Mouse (Mus musculus) heart, postnatal 10 days (tissue): Measurements from ENCODE around the gene Efna2. TPM values are rescaled to one million over a fixed set of nuclear protein-coding genes. Genes with fewer than 3 reads are reported as not detected.

ENCODE experiments used
- DNase-seq, 2 experiments: peaks; one replicate each; pipeline ENCODE4 v3.0.0; 2021
- intact Hi-C: fragments of 180-260 bp; cut with DNase I; formaldehyde crosslinking; loops from one replicate; pipeline ENCODE4 v1.15.1; 2025
- total RNA-seq, 2 experiments: library from RNA; stranded (reverse); gene quantifications; 2 replicates each; pipeline ENCODE4 v1.2.3; 2021

Efna2 gene
- 1 to 10 TPM; 1.4 to 1.7 TPM for total RNA-seq

- intact Hi-C loops, result loop anchor here (5.0 to 10.0 kb wide), 2 partner anchors 165 to 193 kb away; partner anchors contain the start of gene Adamtsl5
- DNase-seq, result peak; percentile 41 to 50
Measured at GRCm38 (mm10) chr10:80179068-80180051, at the start of gene Efna2. Gene Efna2, plus strand, starts transcription at chr10:80179482.

DNA sequence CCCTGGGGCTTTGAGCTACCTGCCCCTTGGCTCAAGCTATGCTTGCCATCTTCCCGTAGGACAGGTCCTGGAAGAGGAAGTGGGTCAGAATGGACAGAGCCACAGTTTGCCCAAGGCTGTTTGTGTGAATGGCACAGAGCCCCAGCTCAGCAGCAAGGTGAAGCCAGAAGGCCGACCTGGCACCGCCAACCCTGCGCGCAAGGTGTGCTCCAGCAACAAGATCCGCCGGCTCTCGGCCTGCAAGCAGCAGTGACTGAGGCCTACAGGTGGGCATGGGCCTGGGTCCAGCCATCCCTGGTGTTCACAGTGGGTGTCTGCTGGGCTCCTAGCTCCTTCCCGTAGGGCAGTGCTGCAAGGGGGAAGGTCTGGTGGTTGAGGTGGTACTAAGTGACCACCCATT lies 49.4 kb upstream of the Efna2 start:
- DNase-seq, result no peak
- intact Hi-C loops, result no loop called here

GRCm38 (mm10) chr10:80130403-80131031 lies 48.8 kb upstream of the Efna2 start:
- DNase-seq, result no peak
- intact Hi-C loops, result no loop called here

DNA sequence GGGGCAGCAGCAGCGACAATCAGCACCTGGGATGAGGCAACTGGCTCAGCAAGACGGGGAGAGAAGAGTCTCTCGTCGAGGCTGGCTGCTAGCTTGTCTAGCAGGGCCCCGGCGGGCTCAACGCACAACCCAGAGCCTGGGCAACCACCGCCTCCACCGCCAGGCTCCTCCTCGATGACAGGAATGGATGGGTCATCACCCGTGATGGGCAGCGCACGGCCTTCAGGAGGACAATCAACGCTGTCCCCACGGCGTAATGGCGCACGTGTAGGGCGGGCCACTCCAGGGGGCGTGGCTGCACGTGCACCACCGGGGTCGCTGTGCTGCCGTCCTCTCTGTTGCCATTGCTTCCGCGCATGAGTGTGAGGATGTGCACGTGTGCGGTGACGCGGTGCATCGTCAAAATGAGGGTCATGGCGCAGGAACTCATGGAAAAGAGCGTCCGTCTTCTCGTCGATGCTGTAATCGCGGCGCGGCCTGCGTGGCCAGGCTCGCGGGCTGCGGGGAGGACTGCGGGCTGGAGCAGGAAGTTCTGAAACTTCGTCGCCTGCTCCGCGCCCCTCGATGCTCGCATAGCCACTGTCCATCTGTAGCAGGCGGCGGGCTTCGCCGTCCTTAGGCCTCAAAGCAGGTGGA lies 47.8 kb upstream of the Efna2 start:
- peak in 1 of 2 experiments; percentile 16 for DNase-seq
- intact Hi-C loops, result no loop called here

GRCm38 (mm10) chr10:80131952-80132350 lies 47.3 kb upstream of the Efna2 start:
- DNase-seq, result no peak
- intact Hi-C loops, result no loop called here

DNA sequence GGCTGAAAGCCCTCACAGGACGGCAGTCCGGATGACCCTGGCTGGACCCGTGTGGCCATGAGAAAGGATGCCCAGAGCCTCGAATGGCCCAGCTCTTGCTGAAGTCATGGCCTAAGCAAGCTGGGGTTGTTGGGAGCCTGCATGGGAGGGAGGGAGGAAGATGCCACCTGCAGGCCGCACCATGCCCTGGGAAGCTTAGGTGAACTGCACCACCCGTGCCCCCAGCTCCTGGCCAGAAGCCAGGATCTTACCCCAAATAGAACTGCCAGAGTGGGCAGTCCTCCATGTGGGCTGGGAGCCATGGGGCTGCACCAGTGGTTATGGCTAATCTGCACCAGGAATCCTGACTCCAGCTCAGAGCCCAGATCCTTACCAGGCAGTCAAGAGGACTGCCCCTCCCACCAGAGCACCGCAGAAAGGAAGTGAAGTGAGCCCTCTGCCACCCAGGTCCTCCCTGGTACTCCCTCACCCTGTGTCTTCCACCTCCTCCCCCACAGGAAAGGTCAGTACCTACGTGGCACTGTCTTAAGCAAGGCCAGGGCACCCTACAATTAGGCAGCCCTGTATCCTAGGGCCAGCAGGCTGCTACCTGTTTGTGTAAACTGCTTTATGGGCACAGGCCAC lies 45.9 kb upstream of the Efna2 start:
- intact Hi-C loops, result no loop called here
- DNase-seq, result peak; percentile 77 to 81

GRCm38 (mm10) chr10:80134421-80134820 lies 44.9 kb upstream of the Efna2 start:
- no peak for DNase-seq
- intact Hi-C loops, result no loop called here

GRCm38 (mm10) chr10:80135161-80135560 lies 44.1 kb upstream of the Efna2 start:
- intact Hi-C loops, result no loop called here
- no peak for DNase-seq

GRCm38 (mm10) chr10:80135641-80136040 lies 43.6 kb upstream of the Efna2 start:
- intact Hi-C loops, result no loop called here

GRCm38 (mm10) chr10:80136179-80136951 lies 42.9 kb upstream of the Efna2 start:
- peak in 1 of 2 experiments; percentile 14 for DNase-seq
- intact Hi-C loops, result no loop called here

More at GRCm38 (mm10) chr10:80135641-80136040, 43.6 kb upstream of the Efna2 start:
- DNase-seq, result no peak

DNA sequence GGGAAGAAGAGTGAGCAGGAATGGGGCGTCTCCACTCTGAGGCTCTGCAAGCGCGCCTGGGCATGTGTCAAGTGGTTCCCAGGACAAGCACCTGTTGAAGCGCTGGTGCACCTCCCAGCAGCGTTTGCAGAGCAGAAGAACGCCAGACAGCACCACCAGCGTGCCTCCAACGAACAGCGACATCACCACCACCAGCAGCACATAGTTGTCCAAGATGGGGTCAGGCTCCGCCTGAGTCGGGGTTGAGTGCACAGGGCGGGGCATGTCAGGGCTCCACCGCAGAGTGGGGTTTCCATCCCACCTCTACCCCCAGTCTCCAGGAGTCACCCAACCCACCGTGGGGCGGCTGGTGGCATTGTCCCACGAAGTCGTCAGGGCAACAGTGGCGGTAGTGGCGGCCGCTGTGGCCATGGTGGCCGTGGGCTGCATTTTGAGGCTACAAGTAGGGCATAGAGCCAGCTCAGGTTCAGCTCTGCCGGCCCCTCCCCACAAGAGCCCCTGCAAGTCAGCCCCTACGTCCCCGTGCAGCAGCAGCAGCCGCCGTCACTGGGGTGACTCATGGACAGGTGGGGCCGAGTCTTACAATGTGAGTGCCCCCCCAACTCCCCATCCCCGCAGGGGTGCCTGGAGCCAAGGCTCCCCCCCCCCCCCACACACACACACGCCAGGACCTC lies 42.2 kb upstream of the Efna2 start:
- peak in 1 of 2 experiments; percentile 13 for DNase-seq
- intact Hi-C loops, result no loop called here

DNA sequence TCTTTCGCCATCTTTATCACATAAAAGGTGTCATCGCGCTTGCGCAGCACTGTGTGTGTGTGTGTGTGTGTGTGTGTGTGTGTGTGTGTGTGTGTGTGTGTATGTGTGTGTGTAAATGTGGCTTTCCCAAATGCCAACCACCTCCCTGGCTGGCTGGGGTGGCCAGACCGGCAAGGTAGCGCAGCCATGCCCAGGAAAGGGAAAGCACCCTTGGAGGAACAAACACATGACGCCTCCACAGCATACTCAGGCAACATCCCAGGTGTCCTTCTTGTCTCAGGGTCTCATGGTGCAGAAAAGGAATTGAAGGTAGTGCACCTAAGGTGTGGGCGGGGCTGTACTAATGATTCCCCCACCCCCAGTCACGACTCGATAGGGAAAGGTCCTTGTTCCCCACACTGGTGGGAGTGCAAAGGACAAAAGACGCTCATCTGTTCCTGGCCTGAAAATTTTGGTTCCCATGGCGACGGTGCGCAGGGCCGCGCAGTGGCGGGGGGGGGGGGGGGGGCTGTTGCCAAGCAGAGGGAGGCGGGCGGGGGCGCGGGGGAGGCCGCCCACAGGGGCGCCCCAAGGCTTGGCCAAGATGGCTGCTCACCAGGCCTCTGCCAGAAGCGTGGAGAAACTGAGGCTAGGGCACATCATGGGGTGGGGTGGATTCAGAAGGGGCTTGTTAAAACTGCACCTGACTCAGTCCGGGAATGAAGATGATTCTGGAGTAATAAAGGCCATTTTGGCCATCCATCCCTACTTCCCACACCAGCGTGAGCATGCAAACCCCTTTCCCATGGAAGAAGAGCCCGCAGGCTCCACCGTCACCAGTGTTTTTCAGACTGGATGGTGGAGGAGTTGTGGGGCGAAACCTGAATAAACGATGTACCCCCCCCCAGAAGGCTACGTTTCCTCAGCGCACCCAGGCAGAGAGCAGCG lies 41.4 kb upstream of the Efna2 start:
- peak in 1 of 2 experiments; percentile 25 for DNase-seq
- intact Hi-C loops, result no loop called here

DNA sequence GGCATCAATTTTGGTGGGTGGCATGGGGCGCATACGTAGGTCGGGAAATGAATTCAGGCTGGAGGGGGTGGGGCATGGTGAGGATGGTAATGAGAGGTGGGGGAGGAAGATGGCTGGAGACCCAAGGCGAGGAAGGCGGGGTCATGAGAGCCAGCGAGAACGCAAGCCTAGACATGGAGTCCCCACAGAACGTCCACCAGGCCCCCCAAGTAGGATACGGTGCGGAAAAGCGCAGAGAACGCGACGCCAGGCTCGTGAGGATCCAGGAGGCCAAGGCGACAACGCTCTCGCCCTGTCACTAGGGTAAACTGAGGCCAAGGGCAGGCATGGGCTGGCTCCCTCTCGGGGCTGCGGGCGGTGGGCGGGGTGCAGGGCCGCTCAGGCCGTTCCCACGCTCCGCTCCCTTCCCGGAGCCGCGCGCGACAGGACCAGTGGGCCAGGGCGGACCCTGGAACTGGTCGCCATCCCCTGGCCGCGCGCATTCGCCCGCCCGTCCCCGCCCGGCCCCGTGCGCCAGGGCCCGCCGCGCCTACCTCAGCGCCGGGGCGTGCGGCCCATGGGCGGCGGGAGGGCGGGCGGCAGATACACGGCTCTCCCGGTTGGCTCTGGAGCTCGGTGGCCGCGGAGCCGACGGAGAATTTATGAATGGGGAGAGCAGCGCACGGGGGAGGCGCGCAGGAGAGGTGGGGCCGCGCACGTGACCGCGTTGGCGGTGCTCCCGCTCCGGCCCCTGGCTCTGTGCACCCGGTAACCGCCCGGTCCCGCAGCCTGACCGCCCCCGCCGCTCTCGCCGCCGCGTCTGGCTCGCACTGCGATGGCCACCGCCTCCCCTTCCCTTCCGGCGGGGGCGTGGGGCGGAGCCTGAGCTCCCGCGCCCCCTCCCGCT lies 40.5 kb upstream of the Efna2 start, which contains the start of gene Atp5d:
TSS of gene Atp5d (plus strand) at position 80 of the 886 bp plus-strand sequence.
- peak; percentile 64 to 70 for DNase-seq
- intact Hi-C loops, result no loop called here

GRCm38 (mm10) chr10:80139439-80139775 lies 39.9 kb upstream of the Efna2 start:
- no peak for DNase-seq
- intact Hi-C loops, result no loop called here

GRCm38 (mm10) chr10:80139975-80140665 lies 39.2 kb upstream of the Efna2 start:
- intact Hi-C loops, result loop anchor here (2.0 to 5.0 kb wide), 3 partner anchors 23 to 283 kb away; partner anchors contain the start of gene Cnn2
- no peak for DNase-seq

DNA sequence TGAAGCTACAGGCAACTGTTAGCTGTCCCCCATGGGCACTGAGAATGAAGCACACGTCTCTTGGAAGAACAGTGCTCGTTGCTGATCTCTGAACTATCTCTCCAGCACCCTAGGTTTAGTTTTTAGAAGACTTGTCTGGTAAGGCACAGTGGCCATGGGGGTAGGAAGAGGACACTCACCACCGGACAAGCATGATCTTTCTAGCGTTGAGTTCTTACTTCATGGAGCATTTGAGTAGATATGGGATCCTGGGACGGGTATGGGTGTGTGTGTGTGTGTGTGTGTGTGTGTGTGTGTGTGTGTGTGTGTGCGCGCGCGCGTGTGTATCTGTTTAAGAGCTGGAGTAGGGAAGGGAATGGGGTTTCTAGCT lies 38.6 kb upstream of the Efna2 start, which contains the start of gene Cbarp:
TSS of gene Cbarp (minus strand) at position 170 of the 370 bp plus-strand sequence.
- DNase-seq, result no peak
- intact Hi-C loops, result loop anchor here (2.0 to 5.0 kb wide), 3 partner anchors 24 to 283 kb away; partner anchors contain the start of gene Cnn2
